Mouse (Mus musculus) ES-Bruce4 (cell line): ENCODE results near the gene Ccdc151.

ENCODE experiments used
- CTCF ChIP-seq: IDR thresholded peaks from one replicate; pipeline ENCODE4 v1.8.1; 2011; ENCODE audit warnings: low read depth, low read length
- EP300 ChIP-seq: IDR thresholded peaks from 2 replicates; pipeline ENCODE4 v1.6.1; 2011; ENCODE audit warnings: low read depth, low read length; ENCODE audit not compliant: insufficient read depth
- POLR2A ChIP-seq: IDR thresholded peaks from one replicate; pipeline ENCODE4 v1.8.1; 2011; ENCODE audit warnings: low read length; ENCODE audit not compliant: insufficient read depth

DNA sequence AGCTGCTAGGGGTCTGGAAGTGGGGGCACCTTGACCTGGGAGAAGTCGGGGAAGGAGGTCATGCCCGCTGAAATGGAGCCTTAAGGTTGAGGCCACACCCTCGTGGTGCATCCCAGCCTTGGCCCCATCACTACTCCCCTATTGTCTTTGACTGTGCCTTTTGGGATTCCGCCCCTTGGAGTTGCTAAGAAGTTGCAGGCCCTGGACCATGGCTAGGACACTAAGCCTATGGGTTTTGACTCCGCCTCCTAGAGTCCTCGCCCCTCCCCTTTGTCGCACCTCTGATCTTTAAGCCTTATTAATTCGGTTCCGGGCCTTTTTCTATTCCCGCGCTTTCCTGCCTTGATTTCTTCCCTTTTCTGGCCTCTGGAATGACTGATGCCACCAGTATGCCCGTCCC lies 58.8 kb downstream of the Ccdc151 start:
- no peak for TF ChIP-seq EP300
- TF ChIP-seq CTCF, result no peak
- no peak for TF ChIP-seq POLR2A
